Mouse (Mus musculus) brain, embryonic 14.5 days (tissue): Measurements from ENCODE around the gene Eif4a1.

ENCODE experiments used
- CTCF ChIP-seq: fragments of 200-500 bp; IDR thresholded peaks from 2 replicates; pipeline ENCODE4 v1.5.1; 2012; ENCODE audit warnings: inconsistent platforms, mild to moderate bottlenecking, moderate library complexity, borderline replicate concordance; ENCODE audit not compliant: insufficient read depth, insufficient read length; ENCODE audit errors: extremely low read depth
- POLR2A ChIP-seq: fragments of 200-500 bp; IDR thresholded peaks from 2 replicates; pipeline ENCODE4 v1.6.1; 2012; ENCODE audit warnings: mild to moderate bottlenecking, inconsistent platforms, borderline replicate concordance; ENCODE audit not compliant: poor library complexity, insufficient read depth, insufficient read length, severe bottlenecking; ENCODE audit errors: extremely low read depth

GRCm38 (mm10) chr11:69699595-69699994 is 27.4 kb upstream of the Eif4a1 start:
- no peak for TF ChIP-seq CTCF
- TF ChIP-seq POLR2A = no peak
